Mouse (Mus musculus) kidney, adult 2 months (tissue): ENCODE data around the gene Plppr4. TPM values are rescaled to one million over a fixed set of nuclear protein-coding genes. Genes with fewer than 3 reads are reported as not detected.

ENCODE experiments used
- DNase-seq: peaks from one replicate; pipeline ENCODE4 v3.0.0; 2021
- H3K27ac ChIP-seq: fragments of 200-500 bp; 2 replicates; pipeline ENCODE4 v1.5.1; 2012; ENCODE audit warnings: low read depth, low read length, control low read depth, inconsistent platforms; ENCODE audit not compliant: insufficient read depth
- H3K27me3 ChIP-seq: fragments of 200-500 bp; replicated peaks from 2 replicates; pipeline ENCODE4 v1.6.1; 2012; ENCODE audit warnings: mild to moderate bottlenecking, moderate library complexity, low read length, inconsistent platforms; ENCODE audit not compliant: control insufficient read depth, insufficient read depth
- H3K36me3 ChIP-seq: fragments of 200-500 bp; 2 replicates; pipeline ENCODE4 v1.6.1; 2012; ENCODE audit warnings: mild to moderate bottlenecking, moderate library complexity, low read length, inconsistent platforms; ENCODE audit not compliant: control insufficient read depth, insufficient read depth
- H3K4me1 ChIP-seq: fragments of 200-500 bp; 2 replicates; pipeline ENCODE4 v1.6.1; 2011; ENCODE audit warnings: low read length; ENCODE audit not compliant: control insufficient read depth, insufficient read depth
- H3K4me3 ChIP-seq: fragments of 200-500 bp; 2 replicates; pipeline ENCODE4 v1.5.1; 2011; ENCODE audit warnings: mild to moderate bottlenecking, low read depth, low read length, control low read depth; ENCODE audit not compliant: insufficient read depth
- CTCF ChIP-seq: fragments of 200-500 bp; conservative IDR thresholded peaks from 2 replicates; pipeline ENCODE4 v1.5.1; 2011; ENCODE audit warnings: low read depth, mild to moderate bottlenecking, control low read depth, low read length, moderate library complexity, mixed read lengths; ENCODE audit not compliant: insufficient read depth, insufficient read length
- POLR2A ChIP-seq: fragments of 200-500 bp; IDR thresholded peaks from one replicate; pipeline ENCODE4 v1.6.1; 2011; ENCODE audit warnings: low read depth, low read length, control low read depth
- WGBS: fragments of 180-500 bp; shearing (Covaris S2); methylation state at CpG from one replicate; pipeline ENCODE4 v1.1.7; 2018; 5-methylcytosine and 5-hydroxymethylcytosine counted together
- polyA plus RNA-seq: library from polyadenylated mRNA; depleted of rRNA; stranded (reverse); fragments of >200 nt; gene quantifications from 2 replicates; pipeline ENCODE4 v1.2.3, GENCODE M21; 2012; rRNA removed

Gene Plppr4
- 3.3 and 5.8 TPM in 2 replicates for polyA plus RNA-seq

GRCm38 (mm10) chr3:117360528-117360927 is at the start of gene Plppr4:
Gene Plppr4 (minus strand): TSS chr3:117360876.
- H3K36me3 ChIP-seq: no peaks in the 10 kb centered on the region
- TF ChIP-seq POLR2A (no peak), CTCF (no peak)
- no peaks in the 10 kb centered on the region for H3K27me3 ChIP-seq
- DNase-seq: peak; percentile 48
- WGBS: 27% methylated on average over 5 of the region's 5 CpGs
- peak within 1 kb of the TSS; percentile 49; the same call in 1 of the 2 replicates for H3K27ac ChIP-seq
- H3K4me1 ChIP-seq: no peaks in the 10 kb centered on the region; the same call in 1 of the 2 replicates
- H3K4me3 ChIP-seq: peak within 1 kb of the TSS; percentile 37

- H3K27ac ChIP-seq: no peak overlapping the region
- H3K4me1 ChIP-seq: no peaks in the 10 kb centered on the region
- H3K36me3 ChIP-seq: no peaks in the 10 kb centered on the region
- no peak overlapping the region for H3K4me3 ChIP-seq
- WGBS: 90% methylated on average over 2 of the region's 2 CpGs
- TF ChIP-seq CTCF: no peak
- no peak for TF ChIP-seq POLR2A
- H3K27me3 ChIP-seq: no peaks in the 10 kb centered on the region
- no peak for DNase-seq
Measured at GRCm38 (mm10) chr3:117405821-117406220, 45.1 kb upstream of the Plppr4 start.

- Histone ChIP-seq H3K27ac (no peak overlapping the region), H3K27me3 (no peaks in the 10 kb centered on the region), H3K36me3 (no peaks in the 10 kb centered on the region), H3K4me3 (no peak overlapping the region), H3K4me1 (no peaks in the 10 kb centered on the region)
- 79% methylated on average over 3 of the region's 3 CpGs for WGBS
- no peak for DNase-seq
- TF ChIP-seq POLR2A: no peak
- no peak for TF ChIP-seq CTCF
Measured at GRCm38 (mm10) chr3:117403740-117404139, 43.1 kb upstream of the Plppr4 start.

- WGBS: 92% methylated on average over 1 of the region's 1 CpGs
- H3K4me3 ChIP-seq: no peak overlapping the region
- no peak overlapping the region for H3K27ac ChIP-seq
- H3K4me1 ChIP-seq: no peaks in the 10 kb centered on the region
- H3K27me3 ChIP-seq: no peaks in the 10 kb centered on the region
- DNase-seq: no peak
- TF ChIP-seq POLR2A (no peak), CTCF (no peak)
- H3K36me3 ChIP-seq: no peaks in the 10 kb centered on the region
Measured at GRCm38 (mm10) chr3:117366041-117366440, 5.4 kb upstream of the Plppr4 start.

- 2% methylated on average over 46 of the region's 46 CpGs for WGBS
Measured at GRCm38 (mm10) chr3:117359686-117360521, 772 bp downstream of the Plppr4 start.

GRCm38 (mm10) chr3:117358981-117359628 is 1.6 kb downstream of the Plppr4 start:
- no peak overlapping the region for H3K4me3 ChIP-seq
- no peaks in the 10 kb centered on the region; the same call in 1 of the 2 replicates for H3K4me1 ChIP-seq
- TF ChIP-seq POLR2A: no peak
- TF ChIP-seq CTCF: no peak
- 82% methylated on average over 5 of the region's 5 CpGs for WGBS
- no peaks in the 10 kb centered on the region for H3K27me3 ChIP-seq
- no peak overlapping the region for H3K27ac ChIP-seq
- no peak for DNase-seq
- H3K36me3 ChIP-seq: no peaks in the 10 kb centered on the region

More at GRCm38 (mm10) chr3:117359686-117360521, 772 bp downstream of the Plppr4 start:
- Histone ChIP-seq H3K4me3 (peak overlapping the region; percentile 37), H3K27ac (peak overlapping the region; percentile 49; the same call in 1 of the 2 replicates), H3K27me3 (no peaks in the 10 kb centered on the region), H3K4me1 (no peaks in the 10 kb centered on the region; the same call in 1 of the 2 replicates), H3K36me3 (no peaks in the 10 kb centered on the region)
- TF ChIP-seq POLR2A: no peak
- no peak for TF ChIP-seq CTCF
- DNase-seq: peak; percentile 67

- DNase-seq: no peak
- 87% methylated on average over 3 of the region's 3 CpGs for WGBS
- H3K4me1 ChIP-seq: no peaks in the 10 kb centered on the region; the same call in 1 of the 2 replicates
- no peak overlapping the region for H3K27ac ChIP-seq
- H3K36me3 ChIP-seq: no peaks in the 10 kb centered on the region
- no peak for TF ChIP-seq POLR2A
- no peak for TF ChIP-seq CTCF
- no peak overlapping the region for H3K4me3 ChIP-seq
- H3K27me3 ChIP-seq: no peaks in the 10 kb centered on the region
Measured at GRCm38 (mm10) chr3:117357367-117357766, 3.3 kb downstream of the Plppr4 start.
